Mouse (Mus musculus) midbrain, embryonic 13.5 days (tissue): ENCODE results near the gene Dedd2. TPM values are rescaled to one million over a fixed set of nuclear protein-coding genes. Genes with fewer than 3 reads are reported as not detected.

ENCODE experiments used
- ATAC-seq: fragments of 200-750 bp; cut with Nextera tagmentation; 2 replicates; pipeline ENCODE4 v1.8.0; 2017; ENCODE audit warnings: mild to moderate bottlenecking, moderate TSS enrichment, moderate library complexity
- H3K27ac ChIP-seq: fragments of 300-500 bp; sonication (generic); 2 replicates; pipeline ENCODE4 v1.5.1; 2015; ENCODE audit warnings: inconsistent platforms, mild to moderate bottlenecking, moderate library complexity
- H3K27me3 ChIP-seq: fragments of 300-500 bp; sonication (generic); 2 replicates; pipeline ENCODE4 v1.6.1; 2015; ENCODE audit warnings: mild to moderate bottlenecking, inconsistent platforms
- H3K36me3 ChIP-seq: fragments of 300-500 bp; sonication (generic); 2 replicates; pipeline ENCODE4 v1.6.1; 2015; ENCODE audit warnings: mild to moderate bottlenecking, inconsistent platforms
- H3K4me1 ChIP-seq: fragments of 300-500 bp; sonication (generic); replicated peaks from 2 replicates; pipeline ENCODE4 v1.6.1; 2015; ENCODE audit warnings: inconsistent platforms
- H3K4me2 ChIP-seq: fragments of 300-500 bp; sonication (generic); replicated peaks from 2 replicates; pipeline ENCODE4 v1.6.1; 2015; ENCODE audit warnings: moderate library complexity, mild to moderate bottlenecking, inconsistent platforms
- H3K4me3 ChIP-seq: fragments of 300-500 bp; sonication (generic); replicated peaks from 2 replicates; pipeline ENCODE4 v1.5.1; 2015; ENCODE audit warnings: mild to moderate bottlenecking, inconsistent platforms
- H3K9ac ChIP-seq: fragments of 300-500 bp; sonication (generic); replicated peaks from 2 replicates; pipeline ENCODE4 v1.6.1; 2015; ENCODE audit warnings: mild to moderate bottlenecking, inconsistent platforms
- H3K9me3 ChIP-seq: fragments of 300-500 bp; sonication (generic); 2 replicates; pipeline ENCODE4 v1.6.1; 2016; ENCODE audit warnings: mild to moderate bottlenecking, inconsistent platforms
- WGBS: fragments of 180-500 bp; shearing (Covaris S2); methylation state at CpG from one replicate; pipeline ENCODE4 v1.1.7; 2015; 5-methylcytosine and 5-hydroxymethylcytosine counted together
- polyA plus RNA-seq: library from polyadenylated mRNA; unstranded; fragments of >200 nt; fragmentation: Nextera tagmentation; extraction: Ambion mirVana; gene quantifications from 2 replicates; pipeline ENCODE4 v1.2.1, GENCODE M21; 2015

Gene Dedd2
- polyA plus RNA-seq, 1 experiment from 2014 or later: 13.3 TPM

DNA sequence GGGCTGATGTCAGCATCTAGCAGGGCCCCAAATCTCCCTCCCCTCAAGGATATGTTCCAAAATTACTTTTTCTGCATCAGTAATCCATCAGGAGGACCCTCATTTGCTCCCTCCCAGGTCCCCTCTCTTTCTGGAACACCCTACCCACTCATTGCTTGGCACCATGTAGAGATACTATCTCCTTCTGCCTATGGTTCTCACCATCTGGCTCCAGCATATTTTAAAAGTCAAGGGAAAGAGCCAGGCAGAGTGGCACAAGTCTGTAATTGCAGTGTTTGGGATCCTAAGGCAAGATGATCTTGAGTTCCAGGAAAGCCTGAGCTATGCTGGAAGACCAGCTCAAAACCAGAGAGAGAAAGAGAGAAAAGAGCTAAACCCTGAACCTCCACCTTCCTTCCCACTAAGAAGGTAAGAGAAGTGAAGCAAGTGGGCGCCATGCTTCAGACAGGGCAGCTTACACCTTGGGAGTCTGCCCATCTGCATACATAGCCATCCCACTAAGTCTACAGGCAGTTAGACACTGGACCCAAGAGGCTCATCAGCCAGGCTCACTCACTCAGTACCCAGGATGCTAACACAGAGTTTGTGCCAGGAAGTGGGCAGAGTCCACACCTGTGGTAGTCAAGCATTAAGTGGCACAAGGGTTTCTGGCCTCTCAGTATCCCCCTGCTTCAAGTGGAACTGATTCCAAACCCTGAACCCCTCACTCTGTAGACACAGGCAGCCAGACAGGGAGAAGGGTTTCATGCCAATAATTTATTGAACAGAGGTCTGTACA is 7.3 kb upstream of the Dedd2 start:
- Histone ChIP-seq H3K9ac (no peak overlapping the region), H3K27me3 (no peaks in the 10 kb centered on the region), H3K36me3 (peaks cover 95% of the 10 kb centered on the region), H3K27ac (no peak overlapping the region), H3K4me1 (peaks cover 3% of the 10 kb centered on the region), H3K9me3 (no peaks in the 10 kb centered on the region), H3K4me2 (no peak overlapping the region), H3K4me3 (no peak overlapping the region)
- ATAC-seq: no peak
- WGBS: 100% methylated on average over 1 of the region's 1 CpGs

GRCm38 (mm10) chr7:25222275-25222967 is 2.0 kb upstream of the Dedd2 start:
- H3K9ac ChIP-seq: peak overlapping the region; percentile 76
- no peak overlapping the region for H3K27ac ChIP-seq
- H3K4me3 ChIP-seq: peak overlapping the region; percentile 64
- no peaks in the 10 kb centered on the region for H3K27me3 ChIP-seq
- H3K4me1 ChIP-seq: peaks cover 45% of the 10 kb centered on the region
- H3K9me3 ChIP-seq: no peaks in the 10 kb centered on the region
- peak overlapping the region; percentile 88 for H3K4me2 ChIP-seq
- peaks cover 45% of the 10 kb centered on the region for H3K36me3 ChIP-seq
- 86% methylated on average over 10 of the region's 10 CpGs for WGBS
- no peak for ATAC-seq

DNA sequence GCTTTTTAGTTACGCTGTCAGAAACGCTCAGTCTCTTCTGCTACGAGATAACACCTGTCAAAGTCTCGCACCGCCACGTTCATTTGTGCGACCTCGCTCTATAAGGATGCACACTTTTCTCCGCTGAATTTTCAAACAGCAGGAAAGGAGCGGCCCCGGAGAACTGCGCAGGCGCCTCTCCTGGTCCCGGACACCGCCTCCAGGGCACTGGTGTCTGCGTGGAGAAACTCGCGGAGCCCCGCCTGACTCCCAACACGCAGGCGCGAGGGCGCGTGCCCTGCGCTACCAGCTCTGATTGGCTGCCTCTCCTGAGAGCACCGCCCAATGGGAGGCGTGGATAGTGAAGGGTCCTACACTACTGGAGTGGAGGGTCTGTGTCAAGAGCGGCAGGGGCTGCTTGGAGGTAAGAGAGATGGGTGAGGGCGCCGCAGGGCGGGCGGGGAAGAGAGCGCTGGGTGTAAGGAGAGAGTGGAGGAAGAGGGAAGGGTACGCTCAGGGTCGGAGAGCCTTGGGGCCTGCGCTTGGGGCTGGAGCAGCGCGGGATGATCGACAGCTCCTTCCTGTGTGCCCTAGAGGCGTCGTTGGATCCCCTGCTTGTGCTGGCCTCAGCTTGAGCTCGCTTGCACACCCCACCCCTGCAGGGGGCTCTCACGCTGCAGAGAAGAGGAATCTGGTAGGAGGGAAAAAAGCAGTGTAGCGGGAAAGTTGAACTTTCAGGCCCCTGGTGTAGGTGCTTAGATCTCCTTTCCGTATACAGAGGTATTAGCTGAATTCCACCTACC is 878 bp upstream of the Dedd2 start, which contains the start of gene Zfp526:
Gene Zfp526 (plus strand): TSS at position 324 of the 782 bp plus-strand sequence.
- peak; percentile 97 for ATAC-seq
- H3K9ac ChIP-seq: peak within 1 kb of the TSS; percentile 76
- under 1% methylated on average over 44 of the region's 45 CpGs for WGBS

DNA sequence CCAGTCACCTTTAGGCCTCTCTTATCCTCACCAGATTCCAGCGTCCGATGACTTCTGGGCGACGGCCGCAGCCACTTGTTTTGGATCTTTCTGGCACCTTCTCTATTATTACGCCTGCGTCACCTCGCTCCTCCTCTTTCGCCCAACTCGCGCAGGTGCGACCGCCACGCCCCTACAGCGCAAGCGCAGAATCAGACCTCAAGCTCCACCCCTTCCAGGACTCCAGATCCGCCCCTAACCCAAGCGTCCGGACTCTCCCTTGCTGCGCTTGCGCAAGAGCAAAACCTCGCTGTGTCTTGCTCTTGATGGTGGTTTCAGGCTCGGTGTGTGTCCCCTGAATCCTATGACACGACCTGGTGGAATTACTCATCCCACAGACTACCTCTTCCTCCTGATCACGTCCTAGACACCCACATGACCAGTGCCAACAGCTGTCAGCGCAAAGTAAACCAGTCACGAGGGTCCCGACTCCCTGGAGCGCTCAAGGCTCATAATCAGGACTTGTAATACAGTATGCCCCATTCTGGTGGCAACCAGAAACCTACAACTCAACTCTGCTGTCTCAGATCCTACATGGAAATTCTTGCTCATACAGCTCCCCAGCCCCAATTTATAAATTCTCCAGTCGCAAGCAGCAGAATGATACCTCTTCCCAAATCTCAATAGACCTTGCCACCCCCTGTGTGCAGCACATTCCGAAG is 509 bp downstream of the Dedd2 start:
- Histone ChIP-seq H3K9ac (peak overlapping the region; percentile 73; the same call in 1 of the 2 replicates), H3K27me3 (no peaks in the 10 kb centered on the region), H3K4me3 (peak overlapping the region; percentile 64), H3K4me1 (peaks cover 45% of the 10 kb centered on the region), H3K27ac (peak overlapping the region; percentile 74), H3K9me3 (no peaks in the 10 kb centered on the region), H3K4me2 (peak overlapping the region; percentile 88), H3K36me3 (peaks cover 32% of the 10 kb centered on the region)
- peak; percentile 59 for ATAC-seq
- 5% methylated on average over 31 of the region's 31 CpGs for WGBS

More for the DNA sequence above, 878 bp upstream of the Dedd2 start, which contains the start of gene Zfp526:
- Histone ChIP-seq H3K36me3 (peaks cover 38% of the 10 kb centered on the region), H3K4me3 (peak within 1 kb of the TSS; percentile 64), H3K9me3 (no peaks in the 10 kb centered on the region), H3K4me2 (peak within 1 kb of the TSS; percentile 88), H3K27me3 (no peaks in the 10 kb centered on the region), H3K27ac (peak within 1 kb of the TSS; percentile 87), H3K4me1 (peaks cover 45% of the 10 kb centered on the region)

DNA sequence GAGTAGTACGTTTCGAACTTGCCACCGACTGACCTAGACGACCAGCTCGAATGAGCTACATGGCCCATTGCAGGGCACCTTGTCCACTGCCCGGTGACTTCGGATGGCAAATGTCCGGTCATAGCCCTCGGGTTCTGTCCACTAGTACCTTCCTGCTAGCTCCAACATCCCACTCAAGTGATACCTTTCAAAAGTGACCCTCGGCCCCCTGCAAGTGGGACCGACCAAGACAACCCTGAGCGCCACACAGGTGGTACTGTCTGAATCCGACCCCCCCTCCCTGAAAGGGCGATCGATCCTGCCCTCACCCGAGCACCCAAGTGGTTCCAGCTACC is 1.0 kb downstream of the Dedd2 start:
- Histone ChIP-seq H3K9me3 (no peaks in the 10 kb centered on the region), H3K9ac (peak overlapping the region; percentile 73), H3K4me3 (peak overlapping the region; percentile 64), H3K4me1 (peaks cover 45% of the 10 kb centered on the region), H3K27me3 (no peaks in the 10 kb centered on the region), H3K27ac (peak overlapping the region; percentile 74; the same call in 1 of the 2 replicates), H3K4me2 (peak overlapping the region; percentile 88), H3K36me3 (peaks cover 29% of the 10 kb centered on the region)
- ATAC-seq: peak; percentile 35
- WGBS: 0% methylated on average over 16 of the region's 16 CpGs

DNA sequence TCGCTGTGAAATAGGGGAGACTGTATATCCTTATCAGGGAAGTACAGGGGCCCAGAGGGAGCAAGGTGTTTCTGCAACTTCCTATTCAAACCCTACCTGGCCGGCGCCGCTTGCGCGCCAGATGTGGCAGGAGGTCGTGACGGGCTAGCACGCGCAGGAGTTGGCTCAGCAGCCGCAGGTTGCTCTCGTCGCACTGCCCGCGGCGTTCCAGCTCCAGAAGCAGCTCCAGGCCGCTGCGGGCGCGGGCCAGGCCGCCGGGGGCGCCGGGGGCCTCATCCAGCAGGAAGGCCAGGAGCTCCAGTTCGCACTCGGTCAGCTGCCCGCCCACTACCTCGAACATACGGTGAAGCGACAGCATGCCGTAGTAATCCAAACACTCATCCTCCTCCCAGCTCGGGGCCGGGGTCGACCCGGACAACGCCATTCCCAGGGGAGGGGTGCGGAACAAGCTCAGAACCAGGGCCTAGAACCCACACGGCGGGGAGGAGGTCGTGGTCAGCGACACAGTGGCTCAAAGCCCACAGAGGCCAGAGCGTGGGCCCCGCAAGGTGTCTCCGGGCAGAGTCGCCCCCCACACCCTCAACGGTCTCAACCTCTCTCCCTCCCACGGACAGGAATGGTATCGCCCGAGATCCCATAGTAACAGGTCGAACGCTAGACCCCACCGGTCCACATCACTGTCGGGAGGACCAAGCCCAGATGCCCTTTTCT is 1.6 kb downstream of the Dedd2 start:
- peaks cover 45% of the 10 kb centered on the region for H3K4me1 ChIP-seq
- peak overlapping the region; percentile 74 for H3K27ac ChIP-seq
- no peaks in the 10 kb centered on the region for H3K9me3 ChIP-seq
- peaks cover 27% of the 10 kb centered on the region for H3K36me3 ChIP-seq
- peak overlapping the region; percentile 64 for H3K4me3 ChIP-seq
- H3K4me2 ChIP-seq: peak overlapping the region; percentile 88
- WGBS: under 1% methylated on average over 53 of the region's 53 CpGs
- H3K27me3 ChIP-seq: no peaks in the 10 kb centered on the region
- H3K9ac ChIP-seq: peak overlapping the region; percentile 73
- ATAC-seq: peak; percentile 15

GRCm38 (mm10) chr7:25217653-25218395 is 2.6 kb downstream of the Dedd2 start:
- Histone ChIP-seq H3K9ac (no peak overlapping the region), H3K36me3 (peaks cover 24% of the 10 kb centered on the region), H3K4me3 (peak overlapping the region; percentile 64; the same call in 1 of the 2 replicates), H3K9me3 (no peaks in the 10 kb centered on the region), H3K27me3 (no peaks in the 10 kb centered on the region), H3K4me1 (peaks cover 43% of the 10 kb centered on the region), H3K4me2 (peak overlapping the region; percentile 88), H3K27ac (no peak overlapping the region)
- WGBS: 75% methylated on average over 12 of the region's 12 CpGs
- ATAC-seq: no peak

- Histone ChIP-seq H3K9ac (no peak overlapping the region), H3K36me3 (peaks cover 45% of the 10 kb centered on the region), H3K27ac (no peak overlapping the region), H3K27me3 (no peaks in the 10 kb centered on the region), H3K9me3 (no peaks in the 10 kb centered on the region), H3K4me3 (no peak overlapping the region), H3K4me1 (peaks cover 16% of the 10 kb centered on the region), H3K4me2 (no peak overlapping the region)
- no peak for ATAC-seq
- WGBS: 92% methylated on average over 2 of the region's 2 CpGs
Measured at GRCm38 (mm10) chr7:25214172-25214571, 6.2 kb downstream of the Dedd2 start.

DNA sequence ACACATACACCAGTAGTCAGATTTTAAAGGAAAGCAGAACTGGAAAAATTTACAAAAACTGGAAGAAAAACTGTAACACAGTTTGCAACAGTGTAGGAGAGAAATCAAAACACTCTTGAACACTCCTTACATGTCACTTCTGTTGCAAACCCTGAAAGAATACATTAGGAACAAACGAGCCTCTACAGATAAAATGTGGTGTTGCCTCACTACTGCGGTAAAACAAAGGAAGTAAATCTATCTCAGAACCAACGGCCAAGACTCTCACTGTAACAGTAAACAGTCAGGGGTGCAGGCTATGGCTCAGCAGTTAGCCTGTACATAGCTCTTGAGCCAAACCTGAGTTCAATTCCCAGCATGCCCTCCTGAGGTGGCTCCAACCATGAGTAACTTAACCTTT is 7.3 kb downstream of the Dedd2 start:
- H3K9ac ChIP-seq: no peak overlapping the region
- H3K4me2 ChIP-seq: no peak overlapping the region
- no peak for ATAC-seq
- no peaks in the 10 kb centered on the region for H3K27me3 ChIP-seq
- no peak overlapping the region for H3K27ac ChIP-seq
- peaks cover 6% of the 10 kb centered on the region for H3K4me1 ChIP-seq
- WGBS: 84% methylated on average over 3 of the region's 3 CpGs
- peaks cover 56% of the 10 kb centered on the region for H3K36me3 ChIP-seq
- no peaks in the 10 kb centered on the region for H3K9me3 ChIP-seq
- H3K4me3 ChIP-seq: no peak overlapping the region

- 91% methylated on average over 4 of the region's 4 CpGs for WGBS
- Histone ChIP-seq H3K9me3 (no peaks in the 10 kb centered on the region), H3K36me3 (peaks cover 72% of the 10 kb centered on the region), H3K9ac (no peak overlapping the region), H3K4me2 (no peak overlapping the region), H3K27me3 (no peaks in the 10 kb centered on the region), H3K4me3 (no peak overlapping the region), H3K27ac (no peak overlapping the region), H3K4me1 (no peaks in the 10 kb centered on the region)
- no peak for ATAC-seq
Measured at GRCm38 (mm10) chr7:25210482-25210881, 9.9 kb downstream of the Dedd2 start.
